Mouse (Mus musculus): ENCODE results near the gene Prkag3. TPM values are rescaled to one million over a fixed set of nuclear protein-coding genes. Genes with fewer than 3 reads are reported as not detected.
A peak's percentile ranks its signal among the peaks of the same experiment; 100 is the strongest.

Prkag3 gene
- polyA plus RNA-seq, 2 experiments = 2.5 to 5.1 TPM

GRCm38 (mm10) chr1:74752150-74752549 lies 3.1 kb upstream of the Prkag3 start:
- Histone ChIP-seq H3K9ac (ENCODE audit: low read depth, low read length, severe bottlenecking) (no peak overlapping the region), H3K4me3 (replicated peaks; ENCODE audit: low read length) (no peak overlapping the region), H3K4me2 (replicated peaks; ENCODE audit: low read depth, low read length, severe bottlenecking) (no peak overlapping the region), H3K4me1 (ENCODE audit: control insufficient read depth, insufficient read depth, low read length) (peaks cover 5% of the 10 kb centered on the region), H3K36me3 (ENCODE audit: control insufficient read depth, insufficient read depth, low read length) (no peaks in the 10 kb centered on the region), H3K27ac (replicated peaks; ENCODE audit: low read depth, low read length) (no peak overlapping the region), H3K27me3 (ENCODE audit: control insufficient read depth, insufficient read depth, low read length) (peaks cover 6% of the 10 kb centered on the region), H3K9me3 (ENCODE audit: control insufficient read depth, low read length) (no peaks in the 10 kb centered on the region)
- no peak for ATAC-seq (ENCODE audit: low FRiP score, low read depth)
- WGBS = 83% methylated on average over 8 of the region's 8 CpGs
- no peak for TF ChIP-seq POLR2A (IDR thresholded peaks at IDR 0.05; ENCODE audit: borderline replicate concordance, extremely low read depth, insufficient read depth, insufficient read length)
- DNase-seq (ENCODE audit: low spot score) = no peak

DNA sequence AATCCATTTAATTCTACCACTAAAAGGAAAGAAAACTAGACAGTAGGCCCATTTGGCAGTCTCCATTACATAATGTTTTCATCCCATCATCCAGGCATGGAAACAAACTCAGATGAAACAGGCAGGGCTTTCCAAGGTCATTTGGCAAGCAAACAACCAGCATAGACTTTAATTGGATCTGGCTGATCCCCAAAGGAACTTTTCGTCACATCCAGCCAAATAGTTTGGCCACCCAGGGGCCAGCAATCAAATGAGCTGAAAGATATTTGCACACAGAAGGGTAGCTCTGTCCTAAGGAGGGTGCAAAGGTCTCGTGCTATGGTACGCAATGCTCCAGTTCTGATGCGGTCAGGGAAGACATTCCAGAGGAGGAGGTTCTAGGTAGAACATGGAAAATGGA lies 1.7 kb upstream of the Prkag3 start:
- Histone ChIP-seq H3K27me3 (ENCODE audit: control insufficient read depth, insufficient read depth, low read length) (peaks cover 6% of the 10 kb centered on the region), H3K9me3 (ENCODE audit: control insufficient read depth, low read length) (no peaks in the 10 kb centered on the region), H3K4me2 (replicated peaks; ENCODE audit: low read depth, low read length, severe bottlenecking) (no peak overlapping the region), H3K4me1 (ENCODE audit: control insufficient read depth, insufficient read depth, low read length) (peaks cover 5% of the 10 kb centered on the region), H3K4me3 (replicated peaks; ENCODE audit: low read length) (no peak overlapping the region), H3K36me3 (ENCODE audit: control insufficient read depth, insufficient read depth, low read length) (no peaks in the 10 kb centered on the region), H3K27ac (replicated peaks; ENCODE audit: low read depth, low read length) (no peak overlapping the region), H3K9ac (ENCODE audit: low read depth, low read length, severe bottlenecking) (no peak overlapping the region)
- DNase-seq (ENCODE audit: low spot score) (no peak), ATAC-seq (ENCODE audit: low FRiP score, low read depth) (no peak)
- no peak for TF ChIP-seq POLR2A (IDR thresholded peaks at IDR 0.05; ENCODE audit: borderline replicate concordance, extremely low read depth, insufficient read depth, insufficient read length)
- WGBS = 72% methylated on average over 4 of the region's 4 CpGs

- Histone ChIP-seq H3K27me3 (ENCODE audit: control insufficient read depth, insufficient read depth, low read length) (peaks cover 6% of the 10 kb centered on the region), H3K36me3 (ENCODE audit: control insufficient read depth, insufficient read depth, low read length) (no peaks in the 10 kb centered on the region), H3K9me3 (ENCODE audit: control insufficient read depth, low read length) (no peaks in the 10 kb centered on the region), H3K9ac (ENCODE audit: low read depth, low read length, severe bottlenecking) (no peak overlapping the region), H3K4me1 (ENCODE audit: control insufficient read depth, insufficient read depth, low read length) (peaks cover 5% of the 10 kb centered on the region), H3K27ac (replicated peaks; ENCODE audit: low read depth, low read length) (no peak overlapping the region), H3K4me2 (replicated peaks; ENCODE audit: low read depth, low read length, severe bottlenecking) (no peak overlapping the region), H3K4me3 (replicated peaks; ENCODE audit: low read length) (no peak overlapping the region; the same call in 1 of the 2 replicates)
- no peak for TF ChIP-seq POLR2A (IDR thresholded peaks at IDR 0.05; ENCODE audit: borderline replicate concordance, extremely low read depth, insufficient read depth, insufficient read length)
- DNase-seq (ENCODE audit: low spot score) (peak; percentile 59), ATAC-seq (ENCODE audit: low FRiP score, low read depth) (peak; percentile 73)
- WGBS = 64% methylated on average over 6 of the region's 7 CpGs
Observed at GRCm38 (mm10) chr1:74749301-74749700, 280 bp upstream of the Prkag3 start.

DNA sequence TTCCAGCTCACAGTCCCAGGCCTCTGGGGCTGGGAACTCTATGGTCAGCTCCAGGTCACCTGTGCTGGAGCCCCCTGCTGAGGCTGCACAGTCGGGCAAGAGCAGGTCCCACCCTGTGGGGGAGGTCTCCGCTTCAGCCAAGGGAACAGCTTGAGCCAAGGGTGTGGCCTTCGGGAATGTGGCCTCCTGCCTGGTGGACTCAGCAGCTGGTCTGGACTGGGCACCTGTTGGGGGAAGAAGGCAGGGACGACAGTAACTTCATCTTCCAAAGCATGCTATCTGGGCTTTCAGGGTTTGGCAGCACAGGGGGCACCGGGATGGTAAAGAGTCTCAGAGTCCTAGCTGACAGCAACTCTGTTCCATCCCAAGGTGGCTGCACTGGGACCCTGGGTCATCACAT lies 1.7 kb downstream of the Prkag3 start:
- 62% methylated on average over 5 of the region's 5 CpGs for WGBS
- TF ChIP-seq POLR2A (IDR thresholded peaks at IDR 0.05; ENCODE audit: borderline replicate concordance, extremely low read depth, insufficient read depth, insufficient read length) = no peak
- ATAC-seq (ENCODE audit: low FRiP score, low read depth) = 0 out of 2 replicates have a peak, but pooled peaks have one; percentile 14

DNA sequence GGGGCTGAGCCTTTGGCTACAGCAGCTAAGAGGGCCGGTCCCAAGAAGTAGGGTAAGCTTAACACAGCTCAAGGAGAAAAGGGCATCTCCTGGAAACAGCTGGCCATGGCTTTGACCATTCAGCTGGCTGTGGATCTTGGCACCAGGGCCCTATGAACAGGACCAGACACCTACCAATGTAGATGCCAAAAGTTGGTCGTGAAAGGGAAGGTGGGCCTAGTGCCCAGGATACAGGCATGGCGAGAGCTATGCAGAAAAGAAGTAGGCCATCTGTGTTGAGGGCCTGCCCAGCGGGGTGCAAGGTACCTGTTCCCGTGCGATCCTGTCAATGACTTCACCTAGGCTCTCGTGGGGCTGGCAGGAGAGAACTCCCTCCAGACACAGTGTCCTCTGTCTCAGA lies 8.2 kb downstream of the Prkag3 start:
- Histone ChIP-seq H3K36me3 (ENCODE audit: control insufficient read depth, insufficient read depth, low read length) (no peaks in the 10 kb centered on the region), H3K4me3 (replicated peaks; ENCODE audit: low read length) (no peak overlapping the region), H3K4me2 (replicated peaks; ENCODE audit: low read depth, low read length, severe bottlenecking) (no peak overlapping the region), H3K9me3 (ENCODE audit: control insufficient read depth, low read length) (no peaks in the 10 kb centered on the region), H3K4me1 (ENCODE audit: control insufficient read depth, insufficient read depth, low read length) (no peaks in the 10 kb centered on the region), H3K27me3 (ENCODE audit: control insufficient read depth, insufficient read depth, low read length) (no peaks in the 10 kb centered on the region), H3K27ac (replicated peaks; ENCODE audit: low read depth, low read length) (no peak overlapping the region), H3K9ac (ENCODE audit: low read depth, low read length, severe bottlenecking) (no peak overlapping the region)
- TF ChIP-seq POLR2A (IDR thresholded peaks at IDR 0.05; ENCODE audit: borderline replicate concordance, extremely low read depth, insufficient read depth, insufficient read length) = no peak
- DNase-seq (ENCODE audit: low spot score) (no peak), ATAC-seq (ENCODE audit: low FRiP score, low read depth) (no peak)
- 73% methylated on average over 7 of the region's 7 CpGs for WGBS

More for the DNA sequence above, 1.7 kb downstream of the Prkag3 start:
- Histone ChIP-seq H3K27me3 (ENCODE audit: control insufficient read depth, insufficient read depth, low read length) (peaks cover 6% of the 10 kb centered on the region), H3K27ac (replicated peaks; ENCODE audit: low read depth, low read length) (no peak overlapping the region), H3K4me2 (replicated peaks; ENCODE audit: low read depth, low read length, severe bottlenecking) (no peak overlapping the region), H3K4me3 (replicated peaks; ENCODE audit: low read length) (no peak overlapping the region), H3K4me1 (ENCODE audit: control insufficient read depth, insufficient read depth, low read length) (peaks cover 5% of the 10 kb centered on the region), H3K9me3 (ENCODE audit: control insufficient read depth, low read length) (no peaks in the 10 kb centered on the region), H3K9ac (ENCODE audit: low read depth, low read length, severe bottlenecking) (no peak overlapping the region), H3K36me3 (ENCODE audit: control insufficient read depth, insufficient read depth, low read length) (no peaks in the 10 kb centered on the region)
- no peak for DNase-seq (ENCODE audit: low spot score)

DNA sequence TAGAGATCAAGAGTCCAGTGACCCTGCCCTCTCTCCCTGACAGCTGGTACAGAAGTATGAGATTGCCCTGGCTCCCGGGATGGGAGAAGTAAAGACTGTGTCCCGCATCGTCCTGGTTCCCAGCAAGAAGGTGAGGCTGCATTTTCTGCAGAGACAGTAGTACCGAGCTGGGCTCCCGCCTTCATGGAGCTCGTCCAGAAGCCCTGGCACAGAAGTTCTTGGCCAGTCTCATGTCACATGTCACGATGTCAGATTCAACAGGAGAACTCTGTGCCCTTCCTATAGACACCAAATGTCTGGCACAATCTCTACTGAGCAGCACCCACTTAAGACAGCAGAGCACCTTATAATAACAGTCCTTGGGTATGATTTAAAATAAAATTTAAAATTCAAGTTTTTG lies 11.5 kb downstream of the Prkag3 start:
- Histone ChIP-seq H3K36me3 (ENCODE audit: control insufficient read depth, insufficient read depth, low read length) (no peaks in the 10 kb centered on the region), H3K4me1 (ENCODE audit: control insufficient read depth, insufficient read depth, low read length) (no peaks in the 10 kb centered on the region), H3K27me3 (ENCODE audit: control insufficient read depth, insufficient read depth, low read length) (no peaks in the 10 kb centered on the region), H3K27ac (replicated peaks; ENCODE audit: low read depth, low read length) (no peak overlapping the region), H3K9ac (ENCODE audit: low read depth, low read length, severe bottlenecking) (no peak overlapping the region), H3K9me3 (ENCODE audit: control insufficient read depth, low read length) (no peaks in the 10 kb centered on the region), H3K4me2 (replicated peaks; ENCODE audit: low read depth, low read length, severe bottlenecking) (no peak overlapping the region), H3K4me3 (replicated peaks; ENCODE audit: low read length) (no peak overlapping the region)
- DNase-seq (ENCODE audit: low spot score) = no peak
- TF ChIP-seq POLR2A (IDR thresholded peaks at IDR 0.05; ENCODE audit: borderline replicate concordance, extremely low read depth, insufficient read depth, insufficient read length) = no peak
- 93% methylated on average over 7 of the region's 7 CpGs for WGBS
- no peak for ATAC-seq (ENCODE audit: low FRiP score, low read depth)

All from limb, embryonic 14.5 days (tissue).